Mouse (Mus musculus) heart, embryonic 12.5 days (tissue): ENCODE data around the gene Gm42906. TPM values are rescaled to one million over a fixed set of nuclear protein-coding genes. Genes with fewer than 3 reads are reported as not detected.

Experiments
- ATAC-seq: fragments of 200-750 bp; cut with Nextera tagmentation; 2 replicates; pipeline ENCODE4 v1.8.0; 2017; ENCODE audit warnings: moderate TSS enrichment, moderate library complexity; ENCODE audit not compliant: insufficient number of reproducible peaks, low FRiP score
- H3K27ac ChIP-seq: fragments of 300-500 bp; sonication (generic); 2 replicates; pipeline ENCODE4 v1.5.1; 2016; ENCODE audit warnings: mild to moderate bottlenecking, moderate library complexity; ENCODE audit not compliant: poor library complexity, severe bottlenecking
- H3K27me3 ChIP-seq: fragments of 300-500 bp; sonication (generic); replicated peaks from 2 replicates; pipeline ENCODE4 v1.6.1; 2016; ENCODE audit warnings: mild to moderate bottlenecking, moderate library complexity
- H3K36me3 ChIP-seq: fragments of 300-500 bp; sonication (generic); 2 replicates; pipeline ENCODE4 v1.6.1; 2016; ENCODE audit warnings: mild to moderate bottlenecking, moderate library complexity
- H3K4me1 ChIP-seq: fragments of 300-500 bp; sonication (generic); replicated peaks from 2 replicates; pipeline ENCODE4 v1.6.1; 2016; ENCODE audit warnings: mild to moderate bottlenecking
- H3K4me2 ChIP-seq: fragments of 300-500 bp; sonication (generic); 2 replicates; pipeline ENCODE4 v1.6.1; 2016; ENCODE audit warnings: mild to moderate bottlenecking, moderate library complexity
- H3K4me3 ChIP-seq: fragments of 300-500 bp; sonication (generic); 2 replicates; pipeline ENCODE4 v1.5.1; 2016; ENCODE audit warnings: mild to moderate bottlenecking
- H3K9ac ChIP-seq: fragments of 300-500 bp; sonication (generic); 2 replicates; pipeline ENCODE4 v1.6.1; 2016; ENCODE audit warnings: mild to moderate bottlenecking, moderate library complexity
- H3K9me3 ChIP-seq: fragments of 300-500 bp; sonication (generic); replicated peaks from 2 replicates; pipeline ENCODE4 v1.6.1; 2016; ENCODE audit warnings: mild to moderate bottlenecking, moderate library complexity
- WGBS: fragments of 180-500 bp; shearing (Covaris S2); methylation state at CpG from one replicate; pipeline ENCODE4 v1.1.7; 2016; 5-methylcytosine and 5-hydroxymethylcytosine counted together
- polyA plus RNA-seq: library from polyadenylated mRNA; unstranded; fragments of >200 nt; fragmentation: Nextera tagmentation; extraction: Ambion mirVana; gene quantifications from 2 replicates; pipeline ENCODE4 v1.2.1, GENCODE M21; 2016

The Gm42906 gene
- polyA plus RNA-seq, 1 experiment from 2014 or later: not detected

- 92% methylated on average over 2 of the region's 2 CpGs for WGBS
- H3K4me3 ChIP-seq: no peak overlapping the region
- H3K36me3 ChIP-seq: peaks cover 20% of the 10 kb centered on the region
Measured at GRCm38 (mm10) chr5:151061942-151062341, 366.0 kb downstream of the Gm42906 start.

GRCm38 (mm10) chr5:151060476-151060875 is 367.5 kb downstream of the Gm42906 start:
- Histone ChIP-seq H3K9ac (no peak overlapping the region), H3K9me3 (peaks cover 9% of the 10 kb centered on the region), H3K4me1 (peaks cover 39% of the 10 kb centered on the region), H3K27ac (no peak overlapping the region), H3K36me3 (peaks cover 20% of the 10 kb centered on the region), H3K27me3 (no peaks in the 10 kb centered on the region), H3K4me2 (no peak overlapping the region), H3K4me3 (no peak overlapping the region)
- ATAC-seq: no peak
- 74% methylated on average over 12 of the region's 12 CpGs for WGBS

More at GRCm38 (mm10) chr5:151061942-151062341, 366.0 kb downstream of the Gm42906 start:
- Histone ChIP-seq H3K4me2 (no peak overlapping the region), H3K27ac (no peak overlapping the region), H3K9me3 (peaks cover 9% of the 10 kb centered on the region), H3K4me1 (peaks cover 27% of the 10 kb centered on the region), H3K9ac (no peak overlapping the region), H3K27me3 (no peaks in the 10 kb centered on the region)
- ATAC-seq: no peak

GRCm38 (mm10) chr5:151059772-151060171 is 368.2 kb downstream of the Gm42906 start:
- H3K9ac ChIP-seq: no peak overlapping the region
- no peaks in the 10 kb centered on the region for H3K27me3 ChIP-seq
- no peak overlapping the region for H3K4me2 ChIP-seq
- no peak for ATAC-seq
- peaks cover 9% of the 10 kb centered on the region for H3K9me3 ChIP-seq
- H3K4me1 ChIP-seq: peaks cover 33% of the 10 kb centered on the region
- no peak overlapping the region for H3K4me3 ChIP-seq
- H3K36me3 ChIP-seq: peaks cover 20% of the 10 kb centered on the region
- 81% methylated on average over 5 of the region's 5 CpGs for WGBS
- H3K27ac ChIP-seq: no peak overlapping the region

GRCm38 (mm10) chr5:151059352-151059751 is 368.6 kb downstream of the Gm42906 start:
- no peak for ATAC-seq
- H3K36me3 ChIP-seq: peaks cover 20% of the 10 kb centered on the region
- no peaks in the 10 kb centered on the region for H3K27me3 ChIP-seq
- no peak overlapping the region for H3K4me3 ChIP-seq
- peaks cover 9% of the 10 kb centered on the region for H3K9me3 ChIP-seq
- peaks cover 34% of the 10 kb centered on the region for H3K4me1 ChIP-seq
- no peak overlapping the region for H3K4me2 ChIP-seq
- WGBS: 87% methylated on average over 10 of the region's 10 CpGs
- H3K27ac ChIP-seq: no peak overlapping the region
- H3K9ac ChIP-seq: no peak overlapping the region

- peaks cover 13% of the 10 kb centered on the region for H3K36me3 ChIP-seq
- H3K27ac ChIP-seq: peak overlapping the region; percentile 32; the same call in 1 of the 2 replicates
- H3K4me1 ChIP-seq: peaks cover 39% of the 10 kb centered on the region
- no peak overlapping the region for H3K4me3 ChIP-seq
- no peak overlapping the region for H3K4me2 ChIP-seq
- 80% methylated on average over 5 of the region's 5 CpGs for WGBS
- no peaks in the 10 kb centered on the region for H3K27me3 ChIP-seq
- peaks cover 9% of the 10 kb centered on the region for H3K9me3 ChIP-seq
- peak; percentile 37; the same call in 1 of the 2 replicates for ATAC-seq
- no peak overlapping the region for H3K9ac ChIP-seq
Measured at GRCm38 (mm10) chr5:151057716-151058115, 370.2 kb downstream of the Gm42906 start.

GRCm38 (mm10) chr5:151056920-151057294 is 371.1 kb downstream of the Gm42906 start:
- peak; percentile 69 for ATAC-seq
- H3K9me3 ChIP-seq: peaks cover 2% of the 10 kb centered on the region
- peak overlapping the region; percentile 64 for H3K27ac ChIP-seq
- H3K4me1 ChIP-seq: peaks cover 39% of the 10 kb centered on the region
- H3K36me3 ChIP-seq: peaks cover 11% of the 10 kb centered on the region
- no peaks in the 10 kb centered on the region for H3K27me3 ChIP-seq
- H3K4me3 ChIP-seq: no peak overlapping the region
- H3K4me2 ChIP-seq: no peak overlapping the region; the same call in 1 of the 2 replicates
- WGBS: 34% methylated on average over 6 of the region's 6 CpGs
- no peak overlapping the region for H3K9ac ChIP-seq

GRCm38 (mm10) chr5:151056255-151056919 is 371.6 kb downstream of the Gm42906 start:
- ATAC-seq: peak; percentile 36
- no peak overlapping the region for H3K4me3 ChIP-seq
- H3K36me3 ChIP-seq: peaks cover 7% of the 10 kb centered on the region
- H3K4me2 ChIP-seq: peak overlapping the region; percentile 40
- no peaks in the 10 kb centered on the region for H3K27me3 ChIP-seq
- H3K9me3 ChIP-seq: no peaks in the 10 kb centered on the region; the same call in 1 of the 2 replicates
- peak overlapping the region; percentile 64 for H3K27ac ChIP-seq
- H3K9ac ChIP-seq: no peak overlapping the region
- WGBS: 28% methylated on average over 12 of the region's 12 CpGs
- peaks cover 39% of the 10 kb centered on the region for H3K4me1 ChIP-seq

GRCm38 (mm10) chr5:151055426-151056090 is 372.4 kb downstream of the Gm42906 start:
- WGBS: 90% methylated on average over 11 of the region's 11 CpGs
- no peak overlapping the region for H3K27ac ChIP-seq

GRCm38 (mm10) chr5:151054743-151055114 is 373.2 kb downstream of the Gm42906 start:
- Histone ChIP-seq H3K4me3 (no peak overlapping the region), H3K27me3 (no peaks in the 10 kb centered on the region), H3K36me3 (peaks cover 7% of the 10 kb centered on the region), H3K9ac (no peak overlapping the region), H3K27ac (no peak overlapping the region), H3K4me1 (peaks cover 36% of the 10 kb centered on the region), H3K9me3 (no peaks in the 10 kb centered on the region; the same call in 1 of the 2 replicates), H3K4me2 (no peak overlapping the region)
- WGBS: 62% methylated on average over 4 of the region's 4 CpGs
- no peak for ATAC-seq

More at GRCm38 (mm10) chr5:151055426-151056090, 372.4 kb downstream of the Gm42906 start:
- Histone ChIP-seq H3K27me3 (no peaks in the 10 kb centered on the region), H3K36me3 (peaks cover 7% of the 10 kb centered on the region), H3K9ac (no peak overlapping the region), H3K4me1 (peaks cover 36% of the 10 kb centered on the region), H3K4me3 (no peak overlapping the region), H3K4me2 (no peak overlapping the region), H3K9me3 (no peaks in the 10 kb centered on the region; the same call in 1 of the 2 replicates)
- ATAC-seq: no peak

- ATAC-seq: 0 out of 2 replicates have a peak, but pooled peaks have one; percentile 20
- 40% methylated on average over 7 of the region's 7 CpGs for WGBS
- H3K36me3 ChIP-seq: peaks cover 7% of the 10 kb centered on the region
- H3K4me3 ChIP-seq: no peak overlapping the region
- no peaks in the 10 kb centered on the region; the same call in 1 of the 2 replicates for H3K9me3 ChIP-seq
- H3K27ac ChIP-seq: no peak overlapping the region
- H3K4me2 ChIP-seq: no peak overlapping the region
- no peaks in the 10 kb centered on the region for H3K27me3 ChIP-seq
- no peak overlapping the region for H3K9ac ChIP-seq
- peaks cover 41% of the 10 kb centered on the region for H3K4me1 ChIP-seq
Measured at GRCm38 (mm10) chr5:151054100-151054742, 373.7 kb downstream of the Gm42906 start.

- Histone ChIP-seq H3K4me3 (no peak overlapping the region), H3K4me1 (peaks cover 44% of the 10 kb centered on the region), H3K27ac (no peak overlapping the region), H3K4me2 (no peak overlapping the region), H3K36me3 (peaks cover 7% of the 10 kb centered on the region), H3K27me3 (no peaks in the 10 kb centered on the region), H3K9me3 (no peaks in the 10 kb centered on the region; the same call in 1 of the 2 replicates), H3K9ac (no peak overlapping the region)
- 73% methylated on average over 5 of the region's 5 CpGs for WGBS
- no peak for ATAC-seq
Measured at GRCm38 (mm10) chr5:151053190-151053589, 374.8 kb downstream of the Gm42906 start.
